Mouse (Mus musculus) megakaryocyte, embryonic 14.5 days (primary cell): Measurements from ENCODE around the gene Ddr2. TPM values are rescaled to one million over a fixed set of nuclear protein-coding genes. Genes with fewer than 3 reads are reported as not detected.
A peak's percentile ranks its signal among the peaks of the same experiment; 100 is the strongest.

ENCODE experiments used
- H3K27me3 ChIP-seq: replicated peaks from 2 replicates; pipeline ENCODE3; 2012; ENCODE audit warnings: inconsistent platforms
- H3K36me3 ChIP-seq: replicated peaks from 2 replicates; pipeline ENCODE3; 2012; ENCODE audit warnings: low read length, inconsistent platforms, mixed read lengths
- H3K4me1 ChIP-seq: 2 replicates; pipeline ENCODE4 v1.6.1; 2012; ENCODE audit warnings: inconsistent platforms
- H3K4me3 ChIP-seq: replicated peaks from 2 replicates; pipeline ENCODE3; 2012; ENCODE audit warnings: moderate library complexity, mild to moderate bottlenecking, inconsistent platforms
- H3K9me3 ChIP-seq: 2 replicates; pipeline ENCODE4 v1.6.1; 2012; ENCODE audit warnings: inconsistent platforms
- FLI1 ChIP-seq: IDR thresholded peaks from 2 replicates; pipeline ENCODE4 v1.6.1; 2012; ENCODE audit warnings: low read length, inconsistent platforms, mixed read lengths
- GATA1 ChIP-seq: IDR thresholded peaks from 3 replicates; pipeline ENCODE4 v1.6.1; 2012; ENCODE audit warnings: mixed read lengths, low read length, inconsistent platforms, borderline replicate concordance
- polyA plus RNA-seq: library from polyadenylated mRNA; stranded (reverse); fragments of >175 nt; gene quantifications from 2 replicates; pipeline ENCODE4 v1.2.3, GENCODE M21; 2012; ENCODE audit warnings: low replicate concordance; ENCODE audit not compliant: insufficient read depth

Gene Ddr2
- polyA plus RNA-seq, 1 experiment: not detected

- no peaks in the 10 kb centered on the region for H3K36me3 ChIP-seq
- no peaks in the 10 kb centered on the region for H3K9me3 ChIP-seq
- peaks cover 9% of the 10 kb centered on the region for H3K4me1 ChIP-seq
- no peak overlapping the region for H3K4me3 ChIP-seq
- peaks cover 27% of the 10 kb centered on the region for H3K27me3 ChIP-seq
- TF ChIP-seq GATA1: no peak
- no peak for TF ChIP-seq FLI1
Measured at GRCm38 (mm10) chr1:169934005-169934725, 176.4 kb downstream of the Ddr2 start.

- H3K36me3 ChIP-seq: no peaks in the 10 kb centered on the region
- no peak overlapping the region for H3K4me3 ChIP-seq
- H3K9me3 ChIP-seq: no peaks in the 10 kb centered on the region
- no peak for TF ChIP-seq GATA1
- no peak for TF ChIP-seq FLI1
- H3K27me3 ChIP-seq: peaks cover 29% of the 10 kb centered on the region
- H3K4me1 ChIP-seq: peaks cover 17% of the 10 kb centered on the region
Measured at GRCm38 (mm10) chr1:169932122-169932746, 178.3 kb downstream of the Ddr2 start.

- H3K4me3 ChIP-seq: no peak overlapping the region
- H3K9me3 ChIP-seq: no peaks in the 10 kb centered on the region
- H3K27me3 ChIP-seq: peaks cover 34% of the 10 kb centered on the region
- H3K4me1 ChIP-seq: peaks cover 21% of the 10 kb centered on the region
- TF ChIP-seq GATA1: no peak
- TF ChIP-seq FLI1: no peak
- no peaks in the 10 kb centered on the region for H3K36me3 ChIP-seq
Measured at GRCm38 (mm10) chr1:169931698-169932097, 178.9 kb downstream of the Ddr2 start.

GRCm38 (mm10) chr1:169928454-169928971 is 182.0 kb downstream of the Ddr2 start, which contains the start of gene Ccdc190:
TSS of gene Ccdc190 (plus strand) at chr1:169928648.
- Histone ChIP-seq H3K9me3 (no peaks in the 10 kb centered on the region), H3K4me3 (peak within 1 kb of the TSS; percentile 76), H3K27me3 (peaks cover 28% of the 10 kb centered on the region), H3K36me3 (no peaks in the 10 kb centered on the region), H3K4me1 (peaks cover 12% of the 10 kb centered on the region)
- no peak for TF ChIP-seq FLI1
- no peak for TF ChIP-seq GATA1

- no peaks in the 10 kb centered on the region for H3K36me3 ChIP-seq
- peaks cover 12% of the 10 kb centered on the region for H3K4me1 ChIP-seq
- H3K9me3 ChIP-seq: no peaks in the 10 kb centered on the region
- peaks cover 25% of the 10 kb centered on the region for H3K27me3 ChIP-seq
- no peak overlapping the region for H3K4me3 ChIP-seq
- TF ChIP-seq GATA1 (no peak), FLI1 (no peak)
Measured at GRCm38 (mm10) chr1:169927753-169928369, 182.7 kb downstream of the Ddr2 start.

- Histone ChIP-seq H3K36me3 (no peaks in the 10 kb centered on the region), H3K27me3 (peaks cover 24% of the 10 kb centered on the region), H3K4me1 (peaks cover 13% of the 10 kb centered on the region), H3K9me3 (no peaks in the 10 kb centered on the region), H3K4me3 (no peak overlapping the region)
- TF ChIP-seq GATA1 (no peak), FLI1 (no peak)
Measured at GRCm38 (mm10) chr1:169924567-169924966, 186.0 kb downstream of the Ddr2 start.

Other genes with a start within 250 kb of the Ddr2 start
- gene Ccdc190, start 182.1 kb downstream of the Ddr2 start, polyA plus RNA-seq: 2.7 TPM in 1 of 2 replicates, not detected in the other
- gene Hsd17b7, start 141.5 kb downstream of the Ddr2 start, polyA plus RNA-seq: 1.8 TPM in 1 of 2 replicates, not detected in the other
- 0.74 and 2.3 TPM in 2 replicates for gene Uap1, start 64.2 kb upstream of the Ddr2 start, polyA plus RNA-seq
- 0.74 and 1.1 TPM in 2 replicates for gene Uhmk1, start 104.6 kb upstream of the Ddr2 start, polyA plus RNA-seq
- not detected in 2 replicates for gene Sh2d1b2, start 122.0 kb upstream of the Ddr2 start, polyA plus RNA-seq
- gene Sh2d1b1, start 166.6 kb upstream of the Ddr2 start, polyA plus RNA-seq: not detected in 2 replicates
- gene Gm7694, start 195.6 kb upstream of the Ddr2 start, polyA plus RNA-seq: 2.0 and 4.3 TPM in 2 replicates
- not detected in 2 replicates for gene Spata46, start 198.0 kb upstream of the Ddr2 start, polyA plus RNA-seq